Mouse (Mus musculus) neutrophil, adult 59 days (primary cell): Measurements from ENCODE around the gene Ccdc62. TPM values are rescaled to one million over a fixed set of nuclear protein-coding genes. Genes with fewer than 3 reads are reported as not detected.

ENCODE experiments used
- total RNA-seq, 2 experiments: library from RNA; stranded (reverse); gene quantifications; 1 replicate in 1 of 2; 2 replicates in 1 of 2; pipeline ENCODE4 v1.2.4; 2023

Gene Ccdc62
- total RNA-seq, result 1 to 10 TPM in 1 of 2 experiments, under 1 TPM in 1; 0.44 to 1.7 TPM

DNA sequence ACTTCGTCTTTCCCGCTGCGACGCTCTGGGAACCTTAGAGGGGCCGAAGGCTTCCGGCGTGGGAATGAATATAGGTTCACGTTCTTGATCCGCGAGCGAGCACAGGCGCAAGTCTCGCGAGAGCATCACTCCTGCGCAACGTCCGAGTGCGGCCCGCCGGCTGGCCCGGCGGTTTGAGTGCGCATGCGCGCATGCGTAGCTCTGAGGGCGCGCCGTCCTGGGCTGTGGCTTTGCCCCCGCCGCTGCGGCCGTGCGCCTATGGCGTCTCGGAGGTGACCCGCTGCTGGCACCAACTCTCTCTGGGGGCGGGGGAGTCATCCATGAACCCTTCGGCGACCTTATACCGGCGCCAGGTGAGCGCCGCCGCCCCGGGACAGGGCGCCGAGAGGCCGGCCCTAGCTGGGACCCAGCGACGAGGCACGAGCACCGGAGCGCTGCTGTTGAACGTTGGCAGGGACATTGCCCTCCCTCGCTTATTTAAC is at the start of gene Ccdc62:
Gene Ccdc62 (plus strand): TSS at position 172 of the 482 bp plus-strand sequence.

DNA sequence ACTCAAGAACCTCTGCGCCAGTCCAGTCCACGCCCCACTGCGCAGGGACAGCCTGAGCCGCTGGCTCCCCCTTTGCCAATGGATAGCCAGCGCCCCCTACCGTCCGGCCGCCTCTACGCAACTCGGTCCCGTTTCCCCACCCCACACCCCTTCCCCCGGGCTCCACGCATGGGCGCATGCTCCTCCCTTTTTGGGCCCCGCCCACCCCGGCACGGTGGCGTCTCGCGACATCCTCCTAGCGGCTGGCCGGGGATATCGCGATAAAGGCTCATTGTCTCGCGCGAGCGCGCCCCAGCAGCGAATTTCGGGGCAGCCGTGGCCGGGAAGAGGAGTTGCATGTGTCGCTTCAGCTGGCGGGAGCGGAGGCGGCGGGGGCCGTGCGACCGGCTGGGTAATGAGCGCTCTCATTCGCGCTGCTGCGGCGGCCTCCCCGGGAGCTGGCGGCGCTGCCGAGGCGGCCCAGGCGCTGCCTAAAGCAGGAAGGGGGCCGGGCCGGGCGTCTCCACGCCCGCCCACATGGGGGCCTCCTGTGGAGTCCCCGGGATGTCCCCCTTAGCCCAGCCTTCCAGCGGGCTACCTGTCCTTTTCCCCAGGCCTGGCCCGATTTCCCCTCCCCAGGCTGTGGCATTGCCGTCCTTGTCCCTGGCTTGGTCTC is 23.4 kb upstream of the Ccdc62 start, which contains the start of gene Denr:
Gene Denr (plus strand): TSS at position 200 of the 655 bp plus-strand sequence.

GRCm38 (mm10) chr5:123927118-123927517 is 3.4 kb upstream of the Ccdc62 start, which contains the start of gene Gm43518:
Gene Gm43518 (plus strand): TSS chr5:123927418.

GRCm38 (mm10) chr5:123973299-123974178 is 43.1 kb downstream of the Ccdc62 start, which contains the start of gene Hip1r:
Gene Hip1r (plus strand): TSS chr5:123973628.

Other genes starting within 250 kb of the Ccdc62 start
- gene Clip1, start 246.1 kb upstream of the Ccdc62 start, total RNA-seq, result 10 to 100 TPM; 87.9 to 96.3 TPM
- 10 to 100 TPM; 98.1 TPM for gene Zcchc8, start 209.6 kb upstream of the Ccdc62 start, total RNA-seq
- gene Rsrc2, start 181.3 kb upstream of the Ccdc62 start, total RNA-seq, result 100 to 1,000 TPM; 138 to 140 TPM
- 10 to 100 TPM; 22.1 to 26.2 TPM for gene Kntc1, start 181.0 kb upstream of the Ccdc62 start, total RNA-seq
- 100 to 1,000 TPM in 1 of 2 experiments, 10 to 100 TPM in 1; 92.9 to 131 TPM for gene Hcar2, start 65.2 kb upstream of the Ccdc62 start, total RNA-seq
- gene Hcar1, start 50.7 kb upstream of the Ccdc62 start, total RNA-seq, result not detected
- gene Denr, start 23.5 kb upstream of the Ccdc62 start, total RNA-seq, result 10 to 100 TPM; 24.0 to 31.1 TPM
- gene Gm43518, start 3.3 kb upstream of the Ccdc62 start, total RNA-seq, result not detected
- gene Hip1r, start 42.9 kb downstream of the Ccdc62 start, total RNA-seq, result 10 to 100 TPM; 73.7 to 75.1 TPM
- 10 to 100 TPM; 53.3 to 58.8 TPM for gene Vps37b, start 101.6 kb downstream of the Ccdc62 start, total RNA-seq
- 1 to 10 TPM; 4.1 to 5.9 TPM for gene Abcb9, start 165.1 kb downstream of the Ccdc62 start, total RNA-seq
- gene Ogfod2, start 181.6 kb downstream of the Ccdc62 start, total RNA-seq, result 10 to 100 TPM; 12.1 to 16.4 TPM
- gene Arl6ip4, start 185.4 kb downstream of the Ccdc62 start, total RNA-seq, result 10 to 100 TPM; 28.6 to 38.3 TPM